Mouse (Mus musculus) gastrocnemius, adult 18-20 months (tissue): Measurements from ENCODE around the gene Trim6. TPM values are rescaled to one million over a fixed set of nuclear protein-coding genes. Genes with fewer than 3 reads are reported as not detected.

Experiments used
- total RNA-seq, 2 experiments: library from RNA; stranded (reverse); gene quantifications; 2 replicates each; pipeline ENCODE4 v1.2.3; 2021

Gene Trim6
- total RNA-seq, 2 experiments from 2014 or later = 0.09 TPM; not detected in 1

Other genes with a start within 250 kb of the Trim6 start
- gene Olfr635, start 247.6 kb upstream of the Trim6 start, total RNA-seq = not detected
- gene Olfr638, start 220.0 kb upstream of the Trim6 start, total RNA-seq = not detected
- gene Olfr639, start 201.5 kb upstream of the Trim6 start, total RNA-seq = under 1 TPM in 1 of 2 experiments, not detected in 1; 0.05 TPM
- not detected for gene Olfr640, start 193.2 kb upstream of the Trim6 start, total RNA-seq
- not detected for gene Olfr641, start 183.3 kb upstream of the Trim6 start, total RNA-seq
- not detected for gene Olfr642, start 166.1 kb upstream of the Trim6 start, total RNA-seq
- gene 4930516K23Rik, start 157.3 kb upstream of the Trim6 start, total RNA-seq = not detected
- not detected for gene Olfr644, start 146.9 kb upstream of the Trim6 start, total RNA-seq
- not detected for gene Olfr645, start 133.3 kb upstream of the Trim6 start, total RNA-seq
- not detected for gene Olfr646, start 113.9 kb upstream of the Trim6 start, total RNA-seq
- not detected for gene Ubqln5, start 89.0 kb upstream of the Trim6 start, total RNA-seq
- gene Olfr643, start 81.4 kb upstream of the Trim6 start, total RNA-seq = not detected
- not detected for gene Ubqln3, start 75.5 kb upstream of the Trim6 start, total RNA-seq
- not detected for gene Ubqlnl, start 68.2 kb upstream of the Trim6 start, total RNA-seq
- gene Olfm5, start 54.0 kb upstream of the Trim6 start, total RNA-seq = not detected
- gene Olfr648, start 35.4 kb upstream of the Trim6 start, total RNA-seq = not detected
- not detected for gene Olfr649, start 22.8 kb upstream of the Trim6 start, total RNA-seq
- gene Trim34a, start 25.7 kb downstream of the Trim6 start, total RNA-seq = 1 to 10 TPM; 1.1 to 1.2 TPM
- under 1 TPM; 0.57 to 0.59 TPM for gene Trim5, start 69.3 kb downstream of the Trim6 start, total RNA-seq
- gene Trim12a, start 96.7 kb downstream of the Trim6 start, total RNA-seq = 1 to 10 TPM; 3.4 to 3.6 TPM
- not detected for gene Trim34b, start 110.7 kb downstream of the Trim6 start, total RNA-seq
- 1 to 10 TPM; 2.4 to 2.8 TPM for gene Trim12c, start 134.6 kb downstream of the Trim6 start, total RNA-seq
- gene Trim30b, start 151.1 kb downstream of the Trim6 start, total RNA-seq = not detected
- not detected for gene Trim30c, start 182.0 kb downstream of the Trim6 start, total RNA-seq
- gene Trim30a, start 246.4 kb downstream of the Trim6 start, total RNA-seq = under 1 TPM; 0.53 to 1.00 TPM